Mouse (Mus musculus): ENCODE data around the gene Slco1c1. TPM values are rescaled to one million over a fixed set of nuclear protein-coding genes. Genes with fewer than 3 reads are reported as not detected.
A peak's percentile ranks its signal among the peaks of the same experiment; 100 is the strongest.

Slco1c1 gene
- total and polyA plus RNA-seq, 2 experiments from 2014 or later: 0.71 TPM; not detected in 1

- ATAC-seq (ENCODE audit: insufficient read depth, low read depth): no peak
- no peak overlapping the region for H3K9ac ChIP-seq (replicated peaks; ENCODE audit: low read depth, low read length)
- TF ChIP-seq EP300 (IDR thresholded peaks at IDR 0.05; ENCODE audit: low read depth): no peak
- no peak for TF ChIP-seq CTCF (IDR thresholded peaks at IDR 0.05; ENCODE audit: low read depth)
- H3K4me1 ChIP-seq (ENCODE audit: control insufficient read depth, insufficient read depth): no peaks in the 10 kb centered on the region
- no peaks in the 10 kb centered on the region for H3K9me3 ChIP-seq (replicated peaks; ENCODE audit: control insufficient read depth, low read length)
- 76% methylated on average over 6 of the region's 6 CpGs for WGBS
- DNase-seq (ENCODE audit: low spot score): no peak
- H3K4me2 ChIP-seq (ENCODE audit: low read depth, low read length): no peak overlapping the region
- H3K36me3 ChIP-seq (replicated peaks; ENCODE audit: control insufficient read depth, insufficient read depth, low read length): no peaks in the 10 kb centered on the region
- H3K4me3 ChIP-seq (ENCODE audit: low read depth, low read length): no peak overlapping the region
- no peak overlapping the region for H3K27ac ChIP-seq (ENCODE audit: low read depth)
- no peaks in the 10 kb centered on the region for H3K27me3 ChIP-seq (ENCODE audit: control insufficient read depth, insufficient read depth, low read length)
Measured at GRCm38 (mm10) chr6:141530865-141531264, 6.7 kb downstream of the Slco1c1 start.

- H3K36me3 ChIP-seq (replicated peaks; ENCODE audit: control insufficient read depth, insufficient read depth, low read length): no peaks in the 10 kb centered on the region
- no peak overlapping the region for H3K9ac ChIP-seq (replicated peaks; ENCODE audit: low read depth, low read length)
- H3K4me1 ChIP-seq (ENCODE audit: control insufficient read depth, insufficient read depth): peaks cover 8% of the 10 kb centered on the region
- TF ChIP-seq CTCF (IDR thresholded peaks at IDR 0.05; ENCODE audit: low read depth) (no peak), EP300 (IDR thresholded peaks at IDR 0.05; ENCODE audit: low read depth) (no peak)
- H3K4me3 ChIP-seq (ENCODE audit: low read depth, low read length): no peak overlapping the region
- H3K4me2 ChIP-seq (ENCODE audit: low read depth, low read length): no peak overlapping the region
- no peaks in the 10 kb centered on the region for H3K27me3 ChIP-seq (ENCODE audit: control insufficient read depth, insufficient read depth, low read length)
- DNase-seq (ENCODE audit: low spot score) (no peak), ATAC-seq (ENCODE audit: insufficient read depth, low read depth) (no peak)
- no peaks in the 10 kb centered on the region for H3K9me3 ChIP-seq (replicated peaks; ENCODE audit: control insufficient read depth, low read length)
- WGBS: 64% methylated on average over 3 of the region's 3 CpGs
- H3K27ac ChIP-seq (ENCODE audit: low read depth): no peak overlapping the region
Measured at GRCm38 (mm10) chr6:141537298-141537697, 13.1 kb downstream of the Slco1c1 start.

- Histone ChIP-seq H3K9ac (replicated peaks; ENCODE audit: low read depth, low read length) (no peak overlapping the region), H3K4me3 (ENCODE audit: low read depth, low read length) (no peak overlapping the region), H3K27me3 (ENCODE audit: control insufficient read depth, insufficient read depth, low read length) (no peaks in the 10 kb centered on the region), H3K27ac (ENCODE audit: low read depth) (no peak overlapping the region), H3K36me3 (replicated peaks; ENCODE audit: control insufficient read depth, insufficient read depth, low read length) (no peaks in the 10 kb centered on the region), H3K4me2 (ENCODE audit: low read depth, low read length) (no peak overlapping the region), H3K9me3 (replicated peaks; ENCODE audit: control insufficient read depth, low read length) (no peaks in the 10 kb centered on the region), H3K4me1 (ENCODE audit: control insufficient read depth, insufficient read depth) (peaks cover 8% of the 10 kb centered on the region)
- ATAC-seq (ENCODE audit: insufficient read depth, low read depth): peak; percentile 79
- 24% methylated on average over 1 of the region's 1 CpGs for WGBS
- TF ChIP-seq CTCF (IDR thresholded peaks at IDR 0.05; ENCODE audit: low read depth) (no peak), EP300 (IDR thresholded peaks at IDR 0.05; ENCODE audit: low read depth) (0 out of 2 replicates have a peak, but pooled peaks have one; percentile 52)
- peak; percentile 74 for DNase-seq (ENCODE audit: low spot score)
Measured at GRCm38 (mm10) chr6:141541136-141541535, 17.0 kb downstream of the Slco1c1 start.

- Histone ChIP-seq H3K36me3 (replicated peaks; ENCODE audit: control insufficient read depth, insufficient read depth, low read length) (no peaks in the 10 kb centered on the region), H3K9ac (replicated peaks; ENCODE audit: low read depth, low read length) (no peak overlapping the region), H3K9me3 (replicated peaks; ENCODE audit: control insufficient read depth, low read length) (no peaks in the 10 kb centered on the region), H3K4me1 (ENCODE audit: control insufficient read depth, insufficient read depth) (peaks cover 8% of the 10 kb centered on the region), H3K4me2 (ENCODE audit: low read depth, low read length) (no peak overlapping the region), H3K27ac (ENCODE audit: low read depth) (no peak overlapping the region), H3K27me3 (ENCODE audit: control insufficient read depth, insufficient read depth, low read length) (no peaks in the 10 kb centered on the region), H3K4me3 (ENCODE audit: low read depth, low read length) (no peak overlapping the region)
- DNase-seq (ENCODE audit: low spot score) (no peak), ATAC-seq (ENCODE audit: insufficient read depth, low read depth) (no peak)
- TF ChIP-seq CTCF (IDR thresholded peaks at IDR 0.05; ENCODE audit: low read depth) (no peak), EP300 (IDR thresholded peaks at IDR 0.05; ENCODE audit: low read depth) (no peak)
- 82% methylated on average over 7 of the region's 7 CpGs for WGBS
Measured at GRCm38 (mm10) chr6:141543344-141543743, 19.2 kb downstream of the Slco1c1 start.

- Histone ChIP-seq H3K9ac (replicated peaks; ENCODE audit: low read depth, low read length) (no peak overlapping the region), H3K4me2 (ENCODE audit: low read depth, low read length) (no peak overlapping the region), H3K36me3 (replicated peaks; ENCODE audit: control insufficient read depth, insufficient read depth, low read length) (no peaks in the 10 kb centered on the region), H3K4me3 (ENCODE audit: low read depth, low read length) (no peak overlapping the region), H3K27me3 (ENCODE audit: control insufficient read depth, insufficient read depth, low read length) (no peaks in the 10 kb centered on the region), H3K9me3 (replicated peaks; ENCODE audit: control insufficient read depth, low read length) (no peaks in the 10 kb centered on the region), H3K4me1 (ENCODE audit: control insufficient read depth, insufficient read depth) (no peaks in the 10 kb centered on the region), H3K27ac (ENCODE audit: low read depth) (no peak overlapping the region)
- ATAC-seq (ENCODE audit: insufficient read depth, low read depth) (no peak), DNase-seq (ENCODE audit: low spot score) (no peak)
- 77% methylated on average over 1 of the region's 1 CpGs for WGBS
- TF ChIP-seq CTCF (IDR thresholded peaks at IDR 0.05; ENCODE audit: low read depth) (no peak), EP300 (IDR thresholded peaks at IDR 0.05; ENCODE audit: low read depth) (no peak)
Measured at GRCm38 (mm10) chr6:141558118-141558517, 34.0 kb downstream of the Slco1c1 start.

GRCm38 (mm10) chr6:141567366-141567765, 43.2 kb downstream of the Slco1c1 start:
- Histone ChIP-seq H3K4me2 (ENCODE audit: low read depth, low read length) (no peak overlapping the region), H3K36me3 (replicated peaks; ENCODE audit: control insufficient read depth, insufficient read depth, low read length) (no peaks in the 10 kb centered on the region), H3K27ac (ENCODE audit: low read depth) (no peak overlapping the region), H3K9ac (replicated peaks; ENCODE audit: low read depth, low read length) (no peak overlapping the region), H3K9me3 (replicated peaks; ENCODE audit: control insufficient read depth, low read length) (no peaks in the 10 kb centered on the region), H3K4me3 (ENCODE audit: low read depth, low read length) (no peak overlapping the region), H3K4me1 (ENCODE audit: control insufficient read depth, insufficient read depth) (no peaks in the 10 kb centered on the region), H3K27me3 (ENCODE audit: control insufficient read depth, insufficient read depth, low read length) (no peaks in the 10 kb centered on the region)
- ATAC-seq (ENCODE audit: insufficient read depth, low read depth) (no peak), DNase-seq (ENCODE audit: low spot score) (no peak)
- TF ChIP-seq EP300 (IDR thresholded peaks at IDR 0.05; ENCODE audit: low read depth) (no peak), CTCF (IDR thresholded peaks at IDR 0.05; ENCODE audit: low read depth) (no peak)
- WGBS: 78% methylated on average over 2 of the region's 2 CpGs
